Mouse (Mus musculus): ENCODE results near the gene Sept12. TPM values are rescaled to one million over a fixed set of nuclear protein-coding genes. Genes with fewer than 3 reads are reported as not detected.
A peak's percentile ranks its signal among the peaks of the same experiment; 100 is the strongest.

The Sept12 gene
- polyA plus RNA-seq, 2 experiments, result 0.05 TPM; not detected in 1

GRCm38 (mm10) chr16:5024021-5024420, 26.4 kb upstream of the Sept12 start:
- ATAC-seq (ENCODE audit: low FRiP score, low read depth), result no peak
- no peaks in the 10 kb centered on the region for H3K4me1 ChIP-seq (ENCODE audit: control insufficient read depth, insufficient read depth, low read length)
- DNase-seq (ENCODE audit: low spot score), result no peak

GRCm38 (mm10) chr16:5014578-5014977, 16.9 kb upstream of the Sept12 start:
- no peak for ATAC-seq (ENCODE audit: low FRiP score, low read depth)
- Histone ChIP-seq H3K4me2 (replicated peaks; ENCODE audit: low read depth, low read length, severe bottlenecking) (no peak overlapping the region), H3K9me3 (ENCODE audit: control insufficient read depth, low read length) (no peaks in the 10 kb centered on the region), H3K4me1 (ENCODE audit: control insufficient read depth, insufficient read depth, low read length) (peaks cover 6% of the 10 kb centered on the region; the same call in 1 of the 2 replicates), H3K9ac (ENCODE audit: low read depth, low read length, severe bottlenecking) (no peak overlapping the region), H3K4me3 (replicated peaks; ENCODE audit: low read length) (no peak overlapping the region), H3K27ac (replicated peaks; ENCODE audit: low read depth, low read length) (no peak overlapping the region), H3K36me3 (ENCODE audit: control insufficient read depth, insufficient read depth, low read length) (peaks cover 58% of the 10 kb centered on the region), H3K27me3 (ENCODE audit: control insufficient read depth, insufficient read depth, low read length) (no peaks in the 10 kb centered on the region)
- no peak for DNase-seq (ENCODE audit: low spot score)
- 93% methylated on average over 3 of the region's 4 CpGs for WGBS
- TF ChIP-seq POLR2A (IDR thresholded peaks at IDR 0.05; ENCODE audit: borderline replicate concordance, extremely low read depth, insufficient read depth, insufficient read length), result no peak

More at GRCm38 (mm10) chr16:5024021-5024420, 26.4 kb upstream of the Sept12 start:
- 96% methylated on average over 3 of the region's 3 CpGs for WGBS
- Histone ChIP-seq H3K27me3 (ENCODE audit: control insufficient read depth, insufficient read depth, low read length) (no peaks in the 10 kb centered on the region), H3K27ac (replicated peaks; ENCODE audit: low read depth, low read length) (no peak overlapping the region), H3K4me3 (replicated peaks; ENCODE audit: low read length) (no peak overlapping the region), H3K36me3 (ENCODE audit: control insufficient read depth, insufficient read depth, low read length) (peaks cover 96% of the 10 kb centered on the region), H3K9me3 (ENCODE audit: control insufficient read depth, low read length) (no peaks in the 10 kb centered on the region), H3K4me2 (replicated peaks; ENCODE audit: low read depth, low read length, severe bottlenecking) (no peak overlapping the region), H3K9ac (ENCODE audit: low read depth, low read length, severe bottlenecking) (no peak overlapping the region)
- TF ChIP-seq POLR2A (IDR thresholded peaks at IDR 0.05; ENCODE audit: borderline replicate concordance, extremely low read depth, insufficient read depth, insufficient read length), result no peak

- DNase-seq (ENCODE audit: low spot score) (peak; percentile 100), ATAC-seq (ENCODE audit: low FRiP score, low read depth) (peak; percentile 99)
- 0 out of 2 replicates have a peak within 1 kb of the TSS, but pooled peaks have one; percentile 38 for H3K27ac ChIP-seq (replicated peaks; ENCODE audit: low read depth, low read length)
- peak within 1 kb of the TSS; percentile 65 for H3K9ac ChIP-seq (ENCODE audit: low read depth, low read length, severe bottlenecking)
- peak within 1 kb of the TSS; percentile 83 for H3K4me2 ChIP-seq (replicated peaks; ENCODE audit: low read depth, low read length, severe bottlenecking)
- WGBS, result 2% methylated on average over 45 of the region's 63 CpGs
- H3K9me3 ChIP-seq (ENCODE audit: control insufficient read depth, low read length), result no peaks in the 10 kb centered on the region
- peaks cover 51% of the 10 kb centered on the region for H3K36me3 ChIP-seq (ENCODE audit: control insufficient read depth, insufficient read depth, low read length)
- 0 out of 2 replicates have a peak, but pooled peaks have one; percentile 48 for TF ChIP-seq POLR2A (IDR thresholded peaks at IDR 0.05; ENCODE audit: borderline replicate concordance, extremely low read depth, insufficient read depth, insufficient read length)
- H3K4me1 ChIP-seq (ENCODE audit: control insufficient read depth, insufficient read depth, low read length), result peaks cover 6% of the 10 kb centered on the region; the same call in 1 of the 2 replicates
- H3K4me3 ChIP-seq (replicated peaks; ENCODE audit: low read length), result peak within 1 kb of the TSS; percentile 72
- no peaks in the 10 kb centered on the region for H3K27me3 ChIP-seq (ENCODE audit: control insufficient read depth, insufficient read depth, low read length)
Observed at GRCm38 (mm10) chr16:5013054-5013838, 15.6 kb upstream of the Sept12 start, which contains the start of gene Rogdi. Rogdi (minus strand) TSS chr16:5013553.

- no peak for TF ChIP-seq POLR2A (IDR thresholded peaks at IDR 0.05; ENCODE audit: borderline replicate concordance, extremely low read depth, insufficient read depth, insufficient read length)
- ATAC-seq (ENCODE audit: low FRiP score, low read depth) (no peak), DNase-seq (ENCODE audit: low spot score) (no peak)
- peaks cover 41% of the 10 kb centered on the region for H3K36me3 ChIP-seq (ENCODE audit: control insufficient read depth, insufficient read depth, low read length)
- H3K4me1 ChIP-seq (ENCODE audit: control insufficient read depth, insufficient read depth, low read length), result peaks cover 6% of the 10 kb centered on the region; the same call in 1 of the 2 replicates
- H3K4me3 ChIP-seq (replicated peaks; ENCODE audit: low read length), result peak overlapping the region; percentile 72
- peak overlapping the region; percentile 83 for H3K4me2 ChIP-seq (replicated peaks; ENCODE audit: low read depth, low read length, severe bottlenecking)
- H3K27me3 ChIP-seq (ENCODE audit: control insufficient read depth, insufficient read depth, low read length), result no peaks in the 10 kb centered on the region
- H3K9me3 ChIP-seq (ENCODE audit: control insufficient read depth, low read length), result no peaks in the 10 kb centered on the region
- no peak overlapping the region for H3K27ac ChIP-seq (replicated peaks; ENCODE audit: low read depth, low read length)
- 47% methylated on average over 13 of the region's 13 CpGs for WGBS
- H3K9ac ChIP-seq (ENCODE audit: low read depth, low read length, severe bottlenecking), result peak overlapping the region; percentile 65
Observed at GRCm38 (mm10) chr16:5012036-5013005, 14.7 kb upstream of the Sept12 start.

- Histone ChIP-seq H3K4me2 (replicated peaks; ENCODE audit: low read depth, low read length, severe bottlenecking) (no peak overlapping the region), H3K9ac (ENCODE audit: low read depth, low read length, severe bottlenecking) (no peak overlapping the region), H3K27me3 (ENCODE audit: control insufficient read depth, insufficient read depth, low read length) (no peaks in the 10 kb centered on the region), H3K4me1 (ENCODE audit: control insufficient read depth, insufficient read depth, low read length) (peaks cover 6% of the 10 kb centered on the region; the same call in 1 of the 2 replicates), H3K36me3 (ENCODE audit: control insufficient read depth, insufficient read depth, low read length) (peaks cover 31% of the 10 kb centered on the region), H3K27ac (replicated peaks; ENCODE audit: low read depth, low read length) (no peak overlapping the region), H3K4me3 (replicated peaks; ENCODE audit: low read length) (no peak overlapping the region), H3K9me3 (ENCODE audit: control insufficient read depth, low read length) (no peaks in the 10 kb centered on the region)
- 83% methylated on average over 7 of the region's 7 CpGs for WGBS
- no peak for DNase-seq (ENCODE audit: low spot score)
- no peak for TF ChIP-seq POLR2A (IDR thresholded peaks at IDR 0.05; ENCODE audit: borderline replicate concordance, extremely low read depth, insufficient read depth, insufficient read length)
- ATAC-seq (ENCODE audit: low FRiP score, low read depth), result no peak
Observed at GRCm38 (mm10) chr16:5011285-5011684, 13.6 kb upstream of the Sept12 start.

All from limb, embryonic 14.5 days (tissue).